In the genomic region with DNA sequence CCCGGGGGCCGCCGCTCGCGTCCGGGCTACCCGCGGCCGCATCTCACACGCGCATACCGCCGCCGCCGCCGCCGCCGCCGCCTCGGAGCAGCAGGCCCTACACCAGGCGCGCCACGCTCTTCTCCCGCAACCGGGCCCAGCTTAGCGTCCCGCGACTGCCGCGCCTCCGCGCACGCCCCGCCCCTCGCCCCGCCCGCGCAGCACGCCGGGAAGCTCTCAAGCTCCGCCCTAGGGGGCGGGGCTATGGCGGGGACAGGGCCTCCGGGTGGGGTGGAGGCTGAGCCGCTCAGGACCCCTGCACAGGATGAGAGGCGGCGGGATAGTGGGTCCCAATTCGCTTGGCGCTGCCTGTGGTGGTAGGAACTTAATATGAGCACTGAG, we compare ENCODE assay signal across 8 mouse cellular contexts. TPM values are rescaled to one million over a fixed set of nuclear protein-coding genes. Genes with fewer than 3 reads are reported as not detected.
A peak's percentile ranks its signal among the peaks of the same experiment; 100 is the strongest.
DNase-seq lines count a peak whose midpoint lies in the region; ATAC-seq and TF ChIP-seq lines count a peak whose summit lies in the region.

No protein-coding gene starts in this region.

- H3K27me3 ChIP-seq in cerebellum, adult 2 months (ENCODE audit: control insufficient read depth, insufficient read depth, low read length) = no peaks in the 10 kb centered on the region
- H3K27me3 ChIP-seq in forebrain, postnatal 0 days (ENCODE audit: insufficient read depth, low read length) = no peaks in the 10 kb centered on the region
- no peaks in the 10 kb centered on the region for H3K27me3 ChIP-seq in lung, embryonic 14.5 days (ENCODE audit: insufficient read depth, low read length)
- H3K27me3 ChIP-seq in thymus, adult 2 months (ENCODE audit: control insufficient read depth, insufficient read depth, low read length) = no peaks in the 10 kb centered on the region

- peak overlapping the region; percentile 73 for H3K4me3 ChIP-seq in cerebellum, adult 2 months (replicated peaks; ENCODE audit: insufficient read depth, low read depth, low read length)
- peak overlapping the region; percentile 84 for H3K4me3 ChIP-seq in forebrain, postnatal 0 days (ENCODE audit: low read depth, low read length)
- H3K4me3 ChIP-seq in layer of hippocampus, adult 2 months = peak overlapping the region; percentile 98
- peak overlapping the region; percentile 89 for H3K4me3 ChIP-seq in lung, embryonic 14.5 days (ENCODE audit: low read depth, low read length)
- H3K4me3 ChIP-seq in thymus, adult 2 months (ENCODE audit: control insufficient read depth, insufficient read depth, low read length) = peak overlapping the region; percentile 97

- WGBS in cerebellum, adult 2 months = under 1% methylated on average over 45 of the region's 49 CpGs
- WGBS in forebrain, postnatal 0 days = under 1% methylated on average over 49 of the region's 49 CpGs
- under 1% methylated on average over 49 of the region's 49 CpGs for WGBS in lung, embryonic 14.5 days
- WGBS in thymus, adult 2 months = 1% methylated on average over 49 of the region's 49 CpGs

- ATAC-seq in forebrain, postnatal 0 days = peak; percentile 97
- ATAC-seq in lung, embryonic 14.5 days (ENCODE audit: insufficient read depth) = peak; percentile 96
- peak; percentile 62 for ATAC-seq in neutrophil, adult 5-6 weeks (ENCODE audit: extremely low read depth, insufficient number of reproducible peaks, low FRiP score, poor library complexity, severe bottlenecking)

- H3K36me3 ChIP-seq in forebrain, postnatal 0 days (ENCODE audit: insufficient read depth) = no peaks in the 10 kb centered on the region
- no peaks in the 10 kb centered on the region for H3K36me3 ChIP-seq in lung, embryonic 14.5 days (ENCODE audit: insufficient read depth)
- H3K36me3 ChIP-seq in thymus, adult 2 months (ENCODE audit: control insufficient read depth, insufficient read depth, low read length) = no peaks in the 10 kb centered on the region

- no peak for TF ChIP-seq CTCF in cerebellum, adult 2 months (IDR thresholded peaks at IDR 0.05; ENCODE audit: borderline replicate concordance, insufficient read depth, low read depth, low read length)
- peak; percentile 15 for TF ChIP-seq CTCF in forebrain, postnatal 0 days (IDR thresholded peaks at IDR 0.05; ENCODE audit: low read depth)
- TF ChIP-seq CTCF in layer of hippocampus, adult 2 months (conservative IDR thresholded peaks at IDR 0.05) = no peak
- no peak for TF ChIP-seq CTCF in lung, embryonic 14.5 days (IDR thresholded peaks at IDR 0.05; ENCODE audit: low read depth)
- TF ChIP-seq CTCF in thymus, adult 2 months (IDR thresholded peaks at IDR 0.05; ENCODE audit: borderline replicate concordance, control insufficient read depth, extremely low read depth, insufficient read depth, low read length, poor library complexity) = 0 out of 2 replicates have a peak, but pooled peaks have one; percentile 26

- peak overlapping the region; percentile 68 for H3K9ac ChIP-seq in forebrain, postnatal 0 days
- H3K9ac ChIP-seq in lung, embryonic 14.5 days = peak overlapping the region; percentile 92

- peak overlapping the region; percentile 54 for H3K27ac ChIP-seq in cerebellum, adult 2 months (ENCODE audit: insufficient read depth, low read length)
- peak overlapping the region; percentile 80 for H3K27ac ChIP-seq in forebrain, postnatal 0 days (ENCODE audit: low read depth, low read length)
- peak overlapping the region; percentile 85 for H3K27ac ChIP-seq in layer of hippocampus, adult 2 months
- peak overlapping the region; percentile 93 for H3K27ac ChIP-seq in lung, embryonic 14.5 days (ENCODE audit: low read depth)
- H3K27ac ChIP-seq in thymus, adult 2 months (ENCODE audit: control insufficient read depth, insufficient read depth, low read length) = no peak overlapping the region

- no peaks in the 10 kb centered on the region for H3K9me3 ChIP-seq in forebrain, postnatal 0 days (ENCODE audit: low read length)
- H3K9me3 ChIP-seq in lung, embryonic 14.5 days (ENCODE audit: low read depth, low read length) = no peaks in the 10 kb centered on the region

- peak; percentile 88 for DNase-seq in MN1 (ENCODE audit: low spot score)
- DNase-seq in cerebellum, adult 2 months = peak; percentile 91 to 92
- DNase-seq in forebrain, postnatal 0 days = peak; percentile 93
- DNase-seq in heart, postnatal 4 days = peak; percentile 93
- peak; percentile 90 to 93 for DNase-seq in layer of hippocampus, adult 2 months (ENCODE audit: low spot score in 2 of 2)
- peak; percentile 97 for DNase-seq in lung, embryonic 14.5 days
- DNase-seq in thymus, adult 2 months = peak; percentile 94

- peak overlapping the region; percentile 73 for H3K4me2 ChIP-seq in forebrain, postnatal 0 days (ENCODE audit: low read depth)
- peak overlapping the region; percentile 70 for H3K4me2 ChIP-seq in lung, embryonic 14.5 days

- peaks cover 2% of the 10 kb centered on the region; the same call in 1 of the 2 replicates for H3K4me1 ChIP-seq in cerebellum, adult 2 months (ENCODE audit: control insufficient read depth, insufficient read depth, low read length)
- H3K4me1 ChIP-seq in forebrain, postnatal 0 days (ENCODE audit: insufficient read depth) = no peaks in the 10 kb centered on the region
- H3K4me1 ChIP-seq in lung, embryonic 14.5 days (ENCODE audit: insufficient read depth) = no peaks in the 10 kb centered on the region
- no peaks in the 10 kb centered on the region for H3K4me1 ChIP-seq in thymus, adult 2 months (replicated peaks; ENCODE audit: control insufficient read depth, insufficient read depth, low read length)

- TF ChIP-seq POLR2A in cerebellum, adult 2 months (IDR thresholded peaks at IDR 0.05; ENCODE audit: borderline replicate concordance, insufficient read depth, low read length) = peak; percentile 60; the same call in 1 of the 2 replicates
- TF ChIP-seq POLR2A in thymus, adult 2 months (IDR thresholded peaks at IDR 0.05; ENCODE audit: control insufficient read depth, extremely low read depth, insufficient read depth, low read length, poor library complexity) = peak; percentile 67; the same call in 1 of the 2 replicates

RNA-seq across cellular contexts. Expression of a gene that starts 4.0 kb away (rescaled TPM):
- 30.3 and 31.4 TPM in 2 replicates for polyA plus RNA-seq in cerebellum, adult 2 months (2012; rRNA removed)
- 43.6 and 49.4 TPM in 2 replicates for total RNA-seq in forebrain, postnatal 0 days (2014; rRNA removed)
- 35.9 and 39.0 TPM in 2 replicates for polyA plus RNA-seq in forebrain, postnatal 0 days (2015; fragmentation: Nextera tagmentation; extraction: Ambion mirVana)
- total RNA-seq in heart, postnatal 4 days (2021) = 10 to 100 TPM; 35.7 to 37.7 TPM
- total RNA-seq in layer of hippocampus, adult 2 months (2021) = 10 to 100 TPM; 38.6 to 45.9 TPM
- 65.1 and 65.7 TPM in 2 replicates for polyA plus RNA-seq in lung, embryonic 14.5 days (2014; fragmentation: Nextera tagmentation; extraction: Ambion mirVana)
- total RNA-seq in neutrophil, adult 5-6 weeks (2017) = 33.2 and 41.4 TPM in 2 replicates
- polyA plus RNA-seq in thymus, adult 2 months (2012; rRNA removed) = 10.3 and 11.4 TPM in 2 replicates

Comparison
In these comparisons a context has a peak if more than half of its experiments do, and no peak if none do; other contexts are left out.
1. CTCF ChIP-seq: peak in forebrain, postnatal 0 days (single experiment) and thymus, adult 2 months (single experiment); none in cerebellum, adult 2 months (single experiment), layer of hippocampus, adult 2 months (single experiment) and lung, embryonic 14.5 days (single experiment).
2. Peak in every context shown above with its lines, with median percentiles within 50 percentile points of each other: DNase-seq, H3K4me3 ChIP-seq and ATAC-seq.